Comparison of ENCODE assay signal across 10 mouse cellular contexts in the genomic region with DNA sequence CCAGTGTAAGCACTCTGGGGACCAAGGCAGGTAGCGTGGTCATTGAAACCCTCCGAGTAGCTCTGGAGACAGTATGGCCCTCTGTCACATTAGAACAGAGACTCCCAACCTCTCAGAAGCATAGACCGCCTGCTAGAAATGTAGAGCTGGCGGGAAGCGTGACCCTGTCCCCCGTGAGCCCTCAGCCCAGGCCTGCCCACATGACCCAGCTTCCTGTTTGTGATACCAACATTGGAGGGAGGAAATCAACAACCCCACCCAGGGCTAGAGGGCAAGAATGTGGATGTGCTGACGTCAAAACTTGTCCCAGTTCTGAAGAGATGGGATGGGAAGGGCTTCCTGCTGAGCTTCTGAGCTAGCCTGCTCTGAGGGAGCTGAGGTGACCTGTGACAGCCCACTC. TPM values are rescaled to one million over a fixed set of nuclear protein-coding genes. Genes with fewer than 3 reads are reported as not detected.
A peak's percentile ranks its signal among the peaks of the same experiment; 100 is the strongest.
DNase-seq lines count a peak whose midpoint lies in the region; ATAC-seq lines count a peak whose summit lies in the region.
"Had no signal": no experiment of that assay in that cellular context is flagged by ENCODE, and none has a peak within 500 bp of the region (broad histone marks: within the 10 kb centered on the region; RNA-seq: fewer than 3 reads in every experiment).

No protein-coding gene starts in this region.

- H3K9me3 ChIP-seq in liver, embryonic 13.5 days (replicated peaks) = no peaks in the 10 kb centered on the region
- no peaks in the 10 kb centered on the region for H3K9me3 ChIP-seq in forebrain, embryonic 13.5 days (replicated peaks)
- H3K9me3 ChIP-seq: megakaryocyte, embryonic 14.5 days had no signal

- peaks cover 5% of the 10 kb centered on the region; the same call in 1 of the 2 replicates for H3K4me1 ChIP-seq in liver, embryonic 13.5 days (replicated peaks)
- 0 out of 2 replicates have a peak, but pooled peaks cover 3% of the 10 kb centered on the region for H3K4me1 ChIP-seq in forebrain, embryonic 13.5 days

- no peak overlapping the region for H3K27ac ChIP-seq in liver, embryonic 13.5 days
- H3K27ac ChIP-seq in forebrain, embryonic 13.5 days = no peak overlapping the region

- H3K36me3 ChIP-seq in liver, embryonic 13.5 days = no peaks in the 10 kb centered on the region
- H3K36me3 ChIP-seq in forebrain, embryonic 13.5 days (ENCODE audit: poor library complexity, severe bottlenecking) = no peaks in the 10 kb centered on the region

- no peak overlapping the region for H3K4me2 ChIP-seq in liver, embryonic 13.5 days
- H3K4me2 ChIP-seq in forebrain, embryonic 13.5 days = no peak overlapping the region

- 0 out of 2 replicates have a peak, but pooled peaks cover 14% of the 10 kb centered on the region for H3K27me3 ChIP-seq in liver, embryonic 13.5 days
- H3K27me3 ChIP-seq in forebrain, embryonic 13.5 days = 0 out of 2 replicates have a peak, but pooled peaks cover 6% of the 10 kb centered on the region

- 46% methylated on average over 7 of the region's 7 CpGs for WGBS in liver, embryonic 13.5 days (ENCODE audit: insufficient replicate concordance)
- WGBS in forebrain, embryonic 13.5 days = 76% methylated on average over 7 of the region's 7 CpGs

- intact Hi-C loops in heart, postnatal 10 days (cut with DNase I) = loop anchor here (2.0 to 5.0 kb wide), 4 partner anchors 117 to 317 kb away; a partner anchor contains a TSS

- peak; percentile 28 for DNase-seq in R1 (ENCODE audit: low read depth, low spot score)
- peak; percentile 70 for DNase-seq in adrenal gland, postnatal 14 days
- DNase-seq in heart, postnatal 10 days = peak; percentile 53 to 62
- no peak for DNase-seq in liver, embryonic 13.5 days
- no peak for DNase-seq in MN1 (ENCODE audit: low spot score)
- DNase-seq in left cerebral cortex, adult 9 months (ENCODE audit: low spot score in 2 of 2) = no peak
- DNase-seq in thymus, postnatal 14 days = no peak
- DNase-seq: forebrain, postnatal 0 days had no signal

- H3K4me3 ChIP-seq in liver, embryonic 13.5 days (replicated peaks) = no peak overlapping the region
- H3K4me3 ChIP-seq in forebrain, embryonic 13.5 days = no peak overlapping the region
- H3K4me3 ChIP-seq: megakaryocyte, embryonic 14.5 days had no signal

- peak; percentile 45 for ATAC-seq in liver, embryonic 13.5 days (ENCODE audit: low read depth)
- ATAC-seq in forebrain, embryonic 13.5 days = no peak
- ATAC-seq: forebrain, postnatal 0 days had no signal

- H3K9ac ChIP-seq in liver, embryonic 13.5 days = no peak overlapping the region
- no peak overlapping the region for H3K9ac ChIP-seq in forebrain, embryonic 13.5 days
- H3K9ac ChIP-seq: forebrain, postnatal 0 days had no signal

RNA-seq across cellular contexts. Expression of a gene that starts 50.3 kb away (rescaled TPM):
- total RNA-seq in adrenal gland, postnatal 14 days (2021) = 50.0 and 51.1 TPM in 2 replicates
- 10 to 100 TPM; 23.8 to 24.3 TPM for total RNA-seq in heart, postnatal 10 days (2021)
- 0.03 and 0.06 TPM in 2 replicates for polyA plus RNA-seq in liver, embryonic 13.5 days (2015; fragmentation: Nextera tagmentation; extraction: Ambion mirVana)
- polyA plus RNA-seq in forebrain, embryonic 13.5 days (2015; fragmentation: Nextera tagmentation; extraction: Ambion mirVana) = 1.2 and 1.7 TPM in 2 replicates

Comparison
In these comparisons a context has a peak if more than half of its experiments do, and no peak if none do; other contexts are left out.
1. DNase-seq: peak in R1 (single experiment), adrenal gland, postnatal 14 days (single experiment) and heart, postnatal 10 days (2 of 2); none in liver, embryonic 13.5 days (single experiment), MN1 (single experiment), left cerebral cortex, adult 9 months (0 of 2) and thymus, postnatal 14 days (single experiment).